In genomic region chr19:46030196-46030983, GRCm38 (mm10) we compare ENCODE assay signal across 11 mouse cellular contexts.
"Had no signal": no experiment of that assay in that cellular context is flagged by ENCODE, and none has a peak within 500 bp of the region (broad histone marks: within the 10 kb centered on the region; RNA-seq: fewer than 3 reads in every experiment).

No protein-coding gene starts in this region.

- DNase-seq: kidney, adult 11 months; kidney, postnatal 36 days; lung, postnatal 14 days; thymus, postnatal 4 days had no signal

- H3K27ac ChIP-seq: kidney, postnatal 0 days; limb, embryonic 15.5 days; lung, embryonic 15.5 days; macrophage; midbrain, embryonic 12.5 days; neural tube, embryonic 15.5 days had no signal

- H3K4me1 ChIP-seq: midbrain, embryonic 12.5 days; neural tube, embryonic 15.5 days had no signal

- H3K4me3 ChIP-seq: limb, embryonic 15.5 days; lung, embryonic 15.5 days; megakaryocyte, embryonic 14.5 days; midbrain, embryonic 12.5 days; neural tube, embryonic 15.5 days had no signal

- H3K27me3 ChIP-seq: limb, embryonic 15.5 days; lung, embryonic 15.5 days; midbrain, embryonic 12.5 days; neural tube, embryonic 15.5 days had no signal

- H3K9ac ChIP-seq: limb, embryonic 15.5 days; lung, embryonic 15.5 days; midbrain, embryonic 12.5 days; neural tube, embryonic 15.5 days had no signal

- H3K4me2 ChIP-seq: limb, embryonic 15.5 days; lung, embryonic 15.5 days; midbrain, embryonic 12.5 days; neural tube, embryonic 15.5 days had no signal

- H3K9me3 ChIP-seq: limb, embryonic 15.5 days; lung, embryonic 15.5 days; midbrain, embryonic 12.5 days; neural tube, embryonic 15.5 days had no signal
